Mouse (Mus musculus): ENCODE measurements around the gene Mapkbp1.

The Mapkbp1 gene

DNA sequence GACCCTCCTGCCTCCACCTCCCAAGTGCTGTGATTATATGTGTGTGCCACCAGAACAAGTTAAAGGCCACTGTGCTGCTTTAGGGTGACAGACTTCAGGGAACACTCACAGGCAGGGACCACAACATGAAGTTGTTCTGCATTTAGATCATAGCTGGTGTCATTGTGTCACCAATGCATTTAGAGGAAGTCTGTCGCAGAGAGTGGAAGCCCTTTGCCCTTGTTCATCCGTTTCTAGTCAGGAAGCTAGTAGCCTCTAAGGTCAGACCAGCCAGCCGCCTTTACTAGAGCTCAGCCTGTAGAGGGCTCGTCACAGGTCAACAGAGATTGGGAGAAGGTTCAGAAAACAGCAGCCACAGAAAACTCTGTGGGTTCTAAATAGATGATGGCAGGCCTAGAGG, 36.2 kb downstream of the Mapkbp1 start:
- DNase-seq (ENCODE audit: low spot score) = no peak

DNA sequence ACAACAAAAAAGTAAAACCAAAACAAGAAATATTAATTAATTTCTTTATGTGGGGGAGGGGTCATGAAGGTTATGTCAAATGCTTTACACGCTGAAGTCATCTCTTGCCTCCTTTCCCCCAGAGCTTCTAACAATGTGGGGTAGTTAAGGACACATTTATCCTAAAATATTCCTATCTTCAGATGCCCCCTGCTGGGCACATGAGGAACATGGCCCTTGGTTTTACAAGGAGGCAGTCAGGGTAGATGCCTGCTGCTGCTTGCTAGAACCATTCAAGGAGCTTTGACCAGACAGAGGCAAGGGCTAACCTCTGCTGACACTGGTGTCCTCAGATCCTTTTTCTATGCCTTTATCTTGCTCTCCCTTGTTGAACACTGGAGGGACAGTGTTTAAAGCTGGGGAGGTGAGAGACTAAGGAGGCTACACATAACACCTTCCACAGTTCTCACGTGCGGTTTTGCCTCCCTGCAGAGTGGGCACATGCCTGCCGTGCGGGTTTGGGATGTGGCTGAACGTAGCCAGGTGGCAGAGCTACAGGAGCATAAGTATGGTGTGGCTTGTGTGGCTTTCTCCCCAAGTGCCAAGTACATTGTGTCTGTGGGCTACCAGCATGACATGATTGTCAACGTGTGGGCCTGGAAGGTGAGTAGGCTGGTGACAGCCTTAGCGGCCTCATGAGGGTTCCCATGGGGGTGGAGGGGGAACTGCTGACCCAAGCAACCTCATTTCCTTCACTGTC, 39.1 kb downstream of the Mapkbp1 start:
- DNase-seq (ENCODE audit: low spot score) = no peak

DNA sequence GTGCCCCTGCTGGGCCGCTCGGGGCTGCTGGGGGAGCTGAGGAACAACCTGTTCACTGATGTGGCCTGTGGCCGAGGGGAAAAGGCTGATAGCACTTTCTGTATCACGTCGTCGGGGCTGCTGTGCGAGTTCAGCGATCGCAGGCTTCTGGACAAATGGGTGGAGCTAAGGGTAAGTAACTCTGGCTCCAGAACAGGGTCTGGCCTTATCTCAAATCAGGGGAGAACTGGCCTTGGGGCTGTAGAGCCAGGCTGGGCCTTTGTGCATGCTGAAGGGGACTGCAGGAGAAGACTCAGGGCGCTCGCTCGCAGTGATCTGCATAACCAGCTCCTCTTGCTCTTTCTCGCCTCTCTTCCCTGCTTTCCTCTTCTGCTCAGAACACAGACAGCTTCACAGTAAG, 40.4 kb downstream of the Mapkbp1 start:
- peak; percentile 77 for DNase-seq (ENCODE audit: low spot score)

DNA sequence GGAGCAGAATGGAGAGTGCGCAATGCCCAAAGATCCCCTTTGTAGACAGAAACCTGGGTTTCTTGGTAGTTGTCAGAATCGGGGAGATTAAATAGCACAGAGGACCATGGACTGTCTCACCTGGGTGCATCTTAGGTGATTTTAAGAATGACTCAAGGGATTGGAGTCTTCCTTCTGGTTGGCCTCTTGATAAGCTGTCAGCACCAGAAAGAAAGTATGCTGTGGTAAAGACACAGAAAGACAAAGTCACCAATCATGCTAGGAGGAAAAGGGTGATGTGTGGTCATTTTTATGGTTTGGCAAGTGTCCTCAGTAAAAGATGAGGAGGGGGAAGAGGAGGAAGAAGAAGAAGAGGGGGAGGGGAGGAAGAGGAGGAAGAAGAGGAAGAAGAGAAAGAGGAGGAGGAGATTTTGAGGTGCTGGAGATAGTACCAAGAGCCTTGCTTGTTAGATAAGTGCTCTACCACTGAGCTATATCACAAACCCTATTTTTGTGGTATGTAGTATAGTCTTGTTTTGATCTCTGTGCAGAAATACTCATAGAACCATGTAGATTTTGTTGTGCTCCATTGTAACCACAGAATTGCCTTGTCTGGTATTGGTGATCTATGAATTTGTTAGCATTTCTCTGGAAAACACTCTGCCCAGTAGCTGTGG, 41.5 kb downstream of the Mapkbp1 start:
- DNase-seq (ENCODE audit: low spot score) = no peak

DNA sequence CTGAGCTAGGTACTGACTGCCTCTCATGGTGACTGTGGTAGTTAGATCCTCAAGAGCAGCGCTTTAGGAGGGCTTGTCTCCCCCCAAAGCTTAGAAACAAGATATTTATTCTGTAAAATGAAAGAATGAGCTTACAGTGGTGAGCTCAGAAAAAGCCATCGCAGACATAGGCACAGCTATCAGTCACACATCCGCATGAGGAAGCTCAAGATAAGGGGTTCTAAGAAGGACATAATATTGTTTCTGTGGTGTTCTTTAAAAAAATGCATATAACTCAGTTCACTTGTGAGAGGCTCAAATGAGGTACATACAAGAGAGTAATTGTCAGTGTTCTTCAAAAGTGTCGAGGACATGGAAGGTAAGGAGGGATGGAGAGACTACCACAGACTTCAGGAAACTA, 43.4 kb downstream of the Mapkbp1 start:
- DNase-seq (ENCODE audit: low spot score) = no peak

DNA sequence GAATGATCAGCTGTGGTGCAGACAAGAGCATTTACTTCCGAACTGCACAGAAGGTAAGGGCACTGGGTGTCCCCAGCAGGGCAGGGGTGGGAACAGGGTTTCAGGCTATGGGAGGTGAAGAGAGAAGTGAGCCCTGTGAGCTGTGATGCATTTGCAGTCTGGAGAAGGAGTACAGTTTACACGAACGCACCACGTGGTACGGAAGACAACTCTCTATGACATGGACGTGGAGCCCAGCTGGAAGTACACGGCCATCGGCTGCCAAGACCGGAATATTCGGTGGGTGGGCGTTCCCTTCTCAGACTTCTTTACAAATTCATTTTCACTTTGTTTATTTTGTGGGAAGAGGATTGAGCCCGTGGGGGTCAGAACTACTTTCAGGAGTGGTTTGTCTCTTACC, 45.1 kb downstream of the Mapkbp1 start:
- DNase-seq (ENCODE audit: low spot score) = no peak

DNA sequence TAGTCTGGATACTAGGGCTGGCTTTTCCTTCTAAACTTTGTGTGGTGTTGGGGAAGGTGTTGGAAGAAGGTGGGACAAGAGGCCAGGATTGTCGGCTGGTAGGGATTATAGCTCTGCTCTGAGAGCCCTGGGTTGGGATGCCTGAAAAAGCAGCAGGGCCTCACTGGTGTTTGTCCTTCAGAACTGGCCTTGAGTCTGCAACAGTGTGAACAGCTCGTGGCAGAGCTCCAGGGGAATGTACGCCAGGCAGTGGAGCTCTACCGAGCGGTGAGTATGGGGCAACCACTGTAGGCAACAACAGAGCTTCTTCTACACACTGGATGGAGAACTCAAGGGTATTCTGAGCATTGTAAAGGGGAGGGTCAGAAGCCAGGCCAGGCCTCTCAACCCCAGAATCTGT, 51.8 kb downstream of the Mapkbp1 start:
- DNase-seq (ENCODE audit: low spot score) = peak; percentile 87

DNA sequence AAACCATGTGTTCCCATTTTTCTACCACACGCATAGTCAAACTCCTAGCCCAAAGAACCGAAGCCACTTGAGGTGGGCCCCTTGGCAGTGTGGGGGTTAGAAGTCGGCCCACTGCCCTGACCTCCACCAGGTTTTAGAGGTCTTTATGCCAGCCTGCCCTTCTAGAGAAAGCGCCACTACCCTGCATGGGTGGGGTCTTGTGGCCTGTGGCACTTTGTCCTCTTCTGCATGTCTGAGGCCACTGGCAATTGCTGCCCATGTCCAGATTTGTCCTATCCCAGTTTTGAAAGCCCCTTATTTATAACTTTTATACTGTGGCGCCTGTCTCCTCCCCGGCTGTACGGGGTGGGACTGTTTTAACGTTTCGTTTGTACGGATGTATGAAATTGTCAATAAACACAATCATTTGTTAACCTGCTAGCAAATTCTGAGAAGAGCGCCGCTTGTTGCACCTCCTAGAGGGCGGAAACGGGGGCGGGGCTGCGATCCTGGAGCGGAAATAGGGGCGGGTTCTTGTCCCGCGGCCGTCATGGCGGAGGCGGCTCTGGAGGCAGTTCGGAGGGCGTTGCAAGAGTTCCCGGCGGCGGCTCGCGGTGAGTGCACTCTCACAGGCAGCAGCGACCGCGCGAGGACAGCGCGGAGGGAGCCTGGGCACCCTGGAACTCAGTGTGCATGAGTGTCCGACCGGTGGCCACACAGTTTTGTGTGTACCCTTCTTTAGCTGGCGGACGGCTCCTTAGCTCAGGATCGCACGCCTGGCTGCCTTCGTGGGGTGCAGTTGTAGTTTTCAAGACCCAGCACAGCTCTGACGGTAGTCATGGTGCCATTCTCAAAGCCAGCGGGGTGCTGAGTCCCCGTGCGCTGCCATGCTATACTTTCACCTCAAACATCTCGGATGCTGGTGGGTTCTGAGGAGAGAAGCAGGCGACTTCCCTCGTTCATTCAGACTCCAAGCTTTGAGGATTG, 54.8 kb downstream of the Mapkbp1 start, which contains the start of the genes Jmjd7 and Gm28042:
TSS of gene Jmjd7 (plus strand) at position 500 of the 966 bp plus-strand sequence.
TSS of gene Gm28042 (plus strand) at position 510 of the 966 bp plus-strand sequence.
- DNase-seq (ENCODE audit: low spot score) = peak; percentile 84

DNA sequence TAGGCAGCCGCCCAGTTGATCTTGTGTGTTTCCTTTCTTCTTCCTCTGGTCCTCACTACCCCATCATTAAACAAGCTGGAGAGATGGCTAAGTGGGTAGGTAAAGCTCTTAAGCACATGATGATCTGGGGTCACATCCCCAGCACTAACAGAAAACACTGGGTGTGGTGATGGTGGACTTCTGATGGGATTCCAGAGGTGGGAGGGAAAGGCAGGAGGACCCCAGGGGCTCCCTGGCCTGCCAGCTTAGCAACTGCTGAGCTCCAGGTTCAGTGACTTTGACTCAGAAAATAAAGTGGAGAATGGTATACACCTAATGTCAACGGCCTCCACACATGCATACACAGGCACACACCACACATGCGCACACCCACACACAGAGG, 55.4 kb downstream of the Mapkbp1 start:
- DNase-seq (ENCODE audit: low spot score) = no peak

DNA sequence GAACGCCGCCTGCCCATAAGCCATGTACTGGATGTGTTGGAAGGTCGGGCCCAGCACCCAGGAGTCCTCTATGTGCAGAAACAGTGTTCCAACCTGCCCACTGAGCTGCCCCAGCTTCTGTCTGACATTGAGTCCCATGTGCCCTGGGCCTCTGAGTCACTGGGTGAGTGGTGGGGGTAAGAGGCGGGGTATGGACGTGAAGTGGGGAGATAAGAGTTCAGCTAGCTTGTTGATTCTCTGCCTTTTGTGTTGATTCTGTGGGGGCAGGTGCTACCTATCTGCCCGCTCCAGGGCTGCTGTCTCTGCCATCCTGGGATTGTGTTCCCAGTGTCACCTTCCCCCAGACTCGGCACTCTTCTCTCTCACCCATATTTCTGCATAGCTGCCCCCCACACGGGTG, 57.9 kb downstream of the Mapkbp1 start:
- DNase-seq (ENCODE audit: low spot score) = no peak

DNA sequence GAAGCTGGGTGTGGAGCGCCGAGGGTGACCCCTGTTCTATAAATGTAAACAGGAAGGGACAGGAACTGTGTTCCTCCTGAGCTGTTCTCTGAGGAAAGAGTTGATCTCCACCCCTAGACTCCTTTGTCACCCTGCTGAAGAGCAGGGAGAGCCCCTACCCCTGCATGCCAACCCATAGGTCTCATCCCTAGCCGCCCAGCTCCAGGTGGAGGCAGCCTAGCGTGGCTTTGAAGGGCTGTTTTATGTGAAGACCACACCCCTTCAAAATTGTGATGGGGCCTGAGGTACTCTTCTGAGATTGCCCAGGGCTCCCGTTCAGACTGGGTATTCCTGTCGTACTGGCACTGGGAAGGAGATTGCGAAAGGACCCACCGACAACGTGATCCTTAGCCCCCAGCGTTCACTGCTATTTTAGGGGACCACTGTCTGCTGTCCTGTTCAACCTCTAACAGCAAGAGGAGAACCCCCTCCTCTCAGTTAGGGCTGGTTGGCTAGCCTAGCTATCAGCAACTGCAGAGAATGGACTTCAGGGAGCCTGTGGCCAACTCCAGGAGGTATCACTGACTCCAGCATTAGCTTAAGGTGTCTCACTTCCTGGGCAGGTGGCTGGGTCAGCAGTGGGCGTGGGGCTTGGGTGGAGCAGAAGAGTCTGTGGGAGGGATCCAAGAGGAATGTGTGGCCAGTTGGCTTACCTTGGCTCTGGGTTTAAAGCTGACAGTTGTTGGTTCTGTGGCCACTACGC, 60.4 kb downstream of the Mapkbp1 start, which contains the start of gene Pla2g4b:
TSS of gene Pla2g4b (plus strand) at position 692 of the 742 bp plus-strand sequence.
- no peak for DNase-seq (ENCODE audit: low spot score)

DNA sequence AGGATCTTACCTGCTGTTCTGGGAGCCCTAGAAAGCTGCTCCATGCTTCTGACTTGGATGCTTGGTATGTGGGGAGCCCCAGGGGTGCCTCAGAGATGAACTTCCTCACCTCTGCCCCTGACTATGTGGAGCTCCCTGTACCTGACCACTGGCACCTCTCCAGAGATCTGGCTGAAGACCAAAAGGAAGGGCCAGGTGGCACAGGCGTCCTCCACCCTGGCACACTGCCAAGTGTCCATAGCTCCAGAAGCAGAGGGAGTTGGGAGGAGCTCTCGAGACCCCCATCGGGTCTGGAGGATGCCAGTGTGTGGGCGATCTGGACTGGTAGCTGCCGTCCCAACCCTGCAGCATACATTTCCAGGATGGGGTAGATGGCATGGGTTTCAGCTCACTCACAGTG, 61.2 kb downstream of the Mapkbp1 start:
- no peak for DNase-seq (ENCODE audit: low spot score)

DNA sequence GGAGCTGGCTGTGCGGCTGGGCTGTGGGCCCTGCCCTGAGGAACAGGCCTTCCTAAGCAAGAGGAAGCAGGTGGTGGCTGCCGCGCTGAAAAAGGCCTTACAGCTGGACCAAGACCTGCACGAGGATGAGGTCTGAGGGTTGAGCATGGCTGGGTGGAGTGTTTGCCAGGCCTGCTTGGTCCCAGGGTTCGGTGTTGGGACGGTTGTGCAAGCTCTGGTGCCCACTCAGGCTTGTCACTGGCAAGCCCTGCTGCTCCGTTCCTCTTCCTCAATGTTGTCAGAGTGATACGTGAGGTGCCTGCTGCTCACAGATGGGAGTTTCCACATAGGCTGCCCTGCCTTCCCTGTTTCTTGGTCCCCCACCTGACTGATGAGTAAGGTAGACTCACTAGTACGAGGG, 65.2 kb downstream of the Mapkbp1 start:
- DNase-seq (ENCODE audit: low spot score) = no peak

DNA sequence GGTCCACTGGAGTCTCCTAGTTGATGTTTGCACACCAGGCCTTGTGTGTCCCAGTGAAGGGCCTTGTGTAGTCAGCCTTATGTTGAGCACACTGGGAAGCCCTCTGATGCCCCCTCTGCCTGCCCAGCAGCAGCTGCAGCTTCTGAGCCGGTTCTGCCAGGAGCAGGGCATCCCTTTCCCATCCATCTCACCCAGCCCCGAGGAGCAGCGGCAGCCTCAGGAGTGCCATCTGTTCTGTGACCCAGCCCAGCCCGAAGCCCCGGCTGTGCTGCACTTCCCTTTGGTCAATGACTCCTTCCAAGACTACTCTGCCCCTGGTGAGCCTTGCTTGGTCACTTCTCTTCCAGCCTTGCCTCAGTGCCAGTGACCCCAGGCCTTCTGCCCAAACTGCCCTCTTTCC, 68.5 kb downstream of the Mapkbp1 start:
- no peak for DNase-seq (ENCODE audit: low spot score)

DNA sequence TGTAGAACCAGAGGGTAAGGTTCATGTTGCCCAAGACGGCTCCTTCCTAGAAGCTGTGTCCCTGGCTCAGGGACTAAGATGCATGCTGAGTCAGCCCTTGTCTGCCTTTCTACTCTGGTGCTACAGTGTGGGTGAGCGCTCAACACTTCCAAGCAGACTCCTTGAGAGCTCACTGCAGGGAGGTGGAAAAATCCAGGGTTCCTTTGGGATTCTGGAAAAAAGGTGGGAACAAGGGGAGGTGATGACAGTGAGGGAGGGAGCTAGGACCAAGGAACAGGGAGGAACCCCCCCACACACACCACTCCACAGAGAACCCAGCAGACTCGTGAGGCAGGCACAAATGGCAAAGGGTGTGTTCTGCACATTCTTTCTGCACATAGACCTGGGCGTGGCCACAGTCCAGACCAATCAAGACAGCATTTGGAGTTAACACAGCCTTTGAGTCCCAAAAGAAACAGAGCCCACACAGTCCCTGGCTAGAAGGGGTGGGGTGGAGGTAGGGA, 71.7 kb downstream of the Mapkbp1 start:
- DNase-seq (ENCODE audit: low spot score) = peak; percentile 59

DNA sequence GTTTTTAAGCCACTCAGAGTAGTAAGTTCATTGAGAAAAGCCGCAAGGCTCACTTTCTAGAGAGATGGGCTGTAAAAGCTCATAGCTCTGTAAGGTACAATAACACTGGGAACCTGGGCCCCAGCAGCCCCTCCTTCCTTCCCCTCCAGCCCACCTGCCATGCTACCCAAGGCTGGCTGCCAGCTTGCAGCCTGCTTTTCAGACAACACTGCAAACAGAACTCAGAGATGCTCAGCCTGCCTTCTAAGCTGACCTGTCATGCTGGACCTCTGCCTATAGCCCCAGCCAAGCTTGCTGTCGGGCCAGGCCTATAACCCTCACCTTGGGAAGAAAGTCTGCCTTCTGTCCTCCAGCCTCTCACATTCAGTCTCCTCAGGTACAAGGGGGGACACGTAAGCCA, 72.2 kb downstream of the Mapkbp1 start:
- no peak for DNase-seq (ENCODE audit: low spot score)

DNA sequence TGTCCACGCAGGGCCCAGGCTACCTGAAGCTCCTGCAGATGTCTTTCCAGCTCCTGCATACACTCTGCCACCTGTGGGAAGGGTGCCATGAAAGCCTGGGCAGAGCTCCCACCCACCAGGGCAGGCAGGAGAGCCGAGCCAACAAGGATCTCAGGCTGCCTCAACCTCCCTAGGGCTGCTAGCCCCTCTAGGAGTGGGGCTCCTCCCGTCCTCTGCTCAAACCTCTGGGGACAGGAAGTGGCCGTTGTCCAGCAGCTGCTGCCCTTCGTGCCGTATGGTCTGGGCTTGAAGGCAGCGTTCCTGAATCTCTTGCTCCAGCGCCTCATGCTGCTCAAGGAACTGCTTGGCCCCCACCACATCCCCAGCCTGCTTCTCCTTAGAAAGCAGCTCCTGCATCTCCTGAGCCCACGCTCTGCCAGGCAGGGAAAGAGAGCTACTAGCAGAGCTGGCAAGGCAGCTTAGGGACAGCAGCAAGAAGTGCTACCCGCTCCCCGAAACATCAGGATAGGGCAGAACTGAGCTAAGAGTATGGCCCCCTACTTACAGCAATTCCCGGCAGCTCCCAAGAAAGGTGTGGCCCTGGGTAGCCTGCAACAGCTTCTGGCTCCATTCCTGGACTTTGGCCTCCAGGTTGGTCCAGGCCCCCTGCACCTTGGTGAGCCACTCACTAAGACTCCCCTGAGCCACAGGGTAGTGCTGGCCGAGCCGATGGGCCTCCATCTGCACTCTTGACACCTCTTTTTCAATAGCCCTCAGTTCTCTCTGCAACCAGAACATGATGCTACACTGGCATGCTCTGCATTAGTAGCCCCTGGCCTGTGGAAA, 74.2 kb downstream of the Mapkbp1 start:
- DNase-seq (ENCODE audit: low spot score) = no peak

DNA sequence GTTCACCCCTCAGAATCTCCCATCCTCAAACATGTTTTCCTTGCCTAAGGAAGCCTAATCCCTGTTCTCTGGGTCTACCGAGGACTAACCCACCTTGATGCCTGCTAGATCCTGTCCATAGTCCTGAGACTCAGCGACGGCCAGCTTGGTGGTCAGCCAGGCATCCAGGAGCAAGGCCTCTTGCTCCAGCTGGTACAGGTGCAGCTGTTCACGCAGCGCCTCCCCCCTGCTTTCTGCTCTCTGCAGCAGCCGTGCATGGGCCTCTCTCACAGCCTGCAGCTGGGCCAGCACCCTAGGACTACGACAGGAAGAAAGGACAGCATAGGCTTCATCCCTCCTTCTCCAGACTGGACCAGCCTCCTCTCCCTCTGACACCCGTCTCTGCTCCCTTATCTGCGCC, 75.7 kb downstream of the Mapkbp1 start:
- DNase-seq (ENCODE audit: low spot score) = no peak

DNA sequence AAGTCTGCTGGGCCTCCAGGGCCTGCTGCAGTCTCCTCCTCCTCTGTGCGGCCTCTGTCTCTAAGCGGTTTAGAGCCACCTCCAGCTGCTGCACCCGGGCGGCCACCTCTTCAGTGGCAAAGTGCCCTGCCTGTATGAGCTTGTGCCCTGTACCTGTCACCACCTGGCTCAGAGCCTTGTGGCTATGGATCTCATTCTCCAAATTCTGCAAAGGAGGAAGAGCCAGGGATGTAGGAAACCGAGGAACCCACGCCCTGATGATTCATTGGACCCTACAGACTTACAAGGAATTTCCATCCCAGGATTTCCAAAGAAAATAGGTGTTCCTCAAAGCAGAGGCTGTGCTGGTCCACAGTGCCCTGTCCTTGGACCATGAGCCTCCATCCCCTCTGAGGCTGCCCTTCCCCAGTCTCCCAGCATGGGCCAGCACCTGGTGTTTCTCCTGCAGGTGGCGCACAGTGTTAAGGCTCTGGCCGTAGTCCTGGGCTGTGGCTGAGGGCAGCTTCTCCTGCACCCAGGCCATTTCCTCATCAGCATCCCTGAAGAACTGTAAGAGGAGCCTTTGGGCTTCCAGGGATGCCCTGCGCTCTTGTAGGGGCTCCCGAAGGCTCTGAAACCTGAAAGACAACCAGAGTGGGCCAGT, 77.3 kb downstream of the Mapkbp1 start:
- DNase-seq (ENCODE audit: low spot score) = no peak

DNA sequence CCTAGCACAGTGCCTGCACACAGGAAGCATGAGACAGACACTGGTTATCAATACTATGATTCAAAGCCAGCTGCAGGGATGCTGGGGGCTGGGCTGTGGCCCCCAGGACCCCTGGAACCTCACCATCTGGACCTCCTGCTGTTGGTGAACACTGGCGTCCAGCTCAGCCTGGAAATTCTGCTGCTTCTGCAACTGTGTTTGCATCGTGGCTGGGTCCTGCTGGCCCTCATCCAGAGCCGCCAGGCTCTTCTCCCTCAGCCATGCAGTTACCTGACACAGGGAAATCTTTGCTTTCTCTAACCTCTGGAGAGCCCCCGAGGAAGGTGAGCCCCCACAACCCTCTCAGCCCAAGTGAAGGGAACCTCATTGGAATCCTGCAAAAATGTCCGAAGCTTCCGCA, 78.9 kb downstream of the Mapkbp1 start:
- DNase-seq (ENCODE audit: low spot score) = no peak
